Mouse (Mus musculus) intestine, embryonic 16.5 days (tissue): Measurements from ENCODE around the gene Abhd16b. TPM values are rescaled to one million over a fixed set of nuclear protein-coding genes. Genes with fewer than 3 reads are reported as not detected.

Experiments used
- ATAC-seq: fragments of 200-750 bp; cut with Nextera tagmentation; 2 replicates; pipeline ENCODE4 v1.8.0; 2017; ENCODE audit warnings: moderate TSS enrichment, moderate library complexity
- H3K27ac ChIP-seq: fragments of 300-500 bp; sonication (generic); 2 replicates; pipeline ENCODE4 v1.5.1; 2014; ENCODE audit warnings: mild to moderate bottlenecking, low read length
- H3K27me3 ChIP-seq: fragments of 300-500 bp; sonication (generic); replicated peaks from 2 replicates; pipeline ENCODE4 v1.6.1; 2014; ENCODE audit warnings: low read length, control low read depth, mixed read lengths; ENCODE audit not compliant: control insufficient read depth, insufficient read depth
- H3K36me3 ChIP-seq: fragments of 300-500 bp; sonication (generic); 2 replicates; pipeline ENCODE4 v1.6.1; 2014; ENCODE audit warnings: low read length, control low read depth; ENCODE audit not compliant: control insufficient read depth, insufficient read depth
- H3K4me1 ChIP-seq: fragments of 300-500 bp; sonication (generic); 2 replicates; pipeline ENCODE4 v1.6.1; 2014; ENCODE audit warnings: low read length, control low read depth, mixed read lengths; ENCODE audit not compliant: control insufficient read depth, insufficient read depth
- H3K4me2 ChIP-seq: fragments of 300-500 bp; sonication (generic); 2 replicates; pipeline ENCODE4 v1.6.1; 2014; ENCODE audit warnings: low read depth, low read length, control low read depth
- H3K4me3 ChIP-seq: fragments of 300-500 bp; sonication (generic); 2 replicates; pipeline ENCODE4 v1.5.1; 2014; ENCODE audit warnings: mild to moderate bottlenecking, low read length
- H3K9ac ChIP-seq: fragments of 300-500 bp; sonication (generic); 2 replicates; pipeline ENCODE4 v1.6.1; 2014; ENCODE audit warnings: low read depth, low read length
- H3K9me3 ChIP-seq: fragments of 300-500 bp; sonication (generic); 2 replicates; pipeline ENCODE4 v1.6.1; 2016; ENCODE audit warnings: low read length, control low read depth; ENCODE audit not compliant: control insufficient read depth
- WGBS: fragments of 180-500 bp; shearing (Covaris S2); extraction: QIAGEN DNeasy Blood & Tissue Kit; methylation state at CpG from one replicate; pipeline ENCODE4 v1.1.7; 2014; 5-methylcytosine and 5-hydroxymethylcytosine counted together
- polyA plus RNA-seq: library from polyadenylated mRNA; unstranded; fragments of >200 nt; fragmentation: Nextera tagmentation; extraction: Ambion mirVana; gene quantifications from 2 replicates; pipeline ENCODE4 v1.2.1, GENCODE M21; 2015

Abhd16b gene
- polyA plus RNA-seq, 1 experiment from 2014 or later = 0.10 TPM

DNA sequence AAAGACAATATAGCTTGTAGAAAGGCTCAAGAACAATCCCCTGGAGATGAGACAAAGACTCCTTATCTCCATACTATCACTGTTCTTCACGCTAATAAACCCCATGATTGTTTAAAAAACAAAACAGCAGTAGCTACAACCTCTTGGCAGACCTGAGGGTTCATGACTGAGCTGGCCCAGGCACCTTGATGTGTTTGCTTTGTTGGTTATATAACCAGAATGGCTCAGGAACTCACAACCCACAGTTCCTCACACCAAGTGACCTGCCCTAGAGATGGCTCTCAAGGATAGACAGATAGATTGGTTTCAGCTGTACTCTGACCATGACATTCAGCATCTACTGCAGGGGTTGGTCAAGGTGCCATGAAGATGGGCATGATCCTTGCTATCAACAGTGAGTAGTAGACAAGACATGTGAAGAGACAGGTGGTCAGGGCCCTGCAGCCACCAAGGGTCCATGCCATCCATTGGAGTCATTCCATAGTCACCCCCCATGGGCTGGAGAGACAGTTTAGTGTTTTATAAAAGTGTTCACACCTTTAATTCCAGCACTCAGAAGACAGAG is 31.4 kb upstream of the Abhd16b start:
- no peak overlapping the region for H3K27ac ChIP-seq
- no peak overlapping the region for H3K4me2 ChIP-seq
- H3K27me3 ChIP-seq = peaks cover 20% of the 10 kb centered on the region
- H3K4me1 ChIP-seq = 0 out of 2 replicates have a peak, but pooled peaks cover 6% of the 10 kb centered on the region
- no peak for ATAC-seq
- no peaks in the 10 kb centered on the region for H3K9me3 ChIP-seq
- H3K9ac ChIP-seq = no peak overlapping the region
- 91% methylated on average over 1 of the region's 1 CpGs for WGBS
- no peak overlapping the region for H3K4me3 ChIP-seq
- H3K36me3 ChIP-seq = no peaks in the 10 kb centered on the region

DNA sequence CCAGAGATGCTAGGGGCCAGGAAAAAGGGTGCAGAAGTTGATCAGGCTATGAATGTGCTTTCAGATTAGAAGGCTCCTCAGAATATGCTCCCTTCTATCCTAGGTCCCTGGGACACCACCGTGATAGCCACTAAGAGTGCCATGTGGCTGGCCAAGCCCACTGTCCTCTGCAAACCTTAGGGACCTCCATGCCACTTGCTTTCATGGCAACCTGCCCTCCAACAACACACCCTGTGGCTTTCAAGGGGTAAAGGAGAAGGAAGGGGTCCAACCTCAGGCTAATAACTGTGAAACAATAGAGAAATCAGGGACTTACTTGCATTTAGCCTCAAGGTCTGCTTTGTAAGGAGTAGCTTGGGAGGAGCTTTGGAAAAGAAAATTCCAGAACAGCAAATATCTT is 30.4 kb upstream of the Abhd16b start:
- Histone ChIP-seq H3K9ac (no peak overlapping the region), H3K36me3 (no peaks in the 10 kb centered on the region), H3K4me2 (no peak overlapping the region), H3K27me3 (peaks cover 20% of the 10 kb centered on the region), H3K4me3 (no peak overlapping the region), H3K4me1 (0 out of 2 replicates have a peak, but pooled peaks cover 6% of the 10 kb centered on the region), H3K27ac (no peak overlapping the region), H3K9me3 (no peaks in the 10 kb centered on the region)
- WGBS = 77% methylated on average over 1 of the region's 1 CpGs
- no peak for ATAC-seq

DNA sequence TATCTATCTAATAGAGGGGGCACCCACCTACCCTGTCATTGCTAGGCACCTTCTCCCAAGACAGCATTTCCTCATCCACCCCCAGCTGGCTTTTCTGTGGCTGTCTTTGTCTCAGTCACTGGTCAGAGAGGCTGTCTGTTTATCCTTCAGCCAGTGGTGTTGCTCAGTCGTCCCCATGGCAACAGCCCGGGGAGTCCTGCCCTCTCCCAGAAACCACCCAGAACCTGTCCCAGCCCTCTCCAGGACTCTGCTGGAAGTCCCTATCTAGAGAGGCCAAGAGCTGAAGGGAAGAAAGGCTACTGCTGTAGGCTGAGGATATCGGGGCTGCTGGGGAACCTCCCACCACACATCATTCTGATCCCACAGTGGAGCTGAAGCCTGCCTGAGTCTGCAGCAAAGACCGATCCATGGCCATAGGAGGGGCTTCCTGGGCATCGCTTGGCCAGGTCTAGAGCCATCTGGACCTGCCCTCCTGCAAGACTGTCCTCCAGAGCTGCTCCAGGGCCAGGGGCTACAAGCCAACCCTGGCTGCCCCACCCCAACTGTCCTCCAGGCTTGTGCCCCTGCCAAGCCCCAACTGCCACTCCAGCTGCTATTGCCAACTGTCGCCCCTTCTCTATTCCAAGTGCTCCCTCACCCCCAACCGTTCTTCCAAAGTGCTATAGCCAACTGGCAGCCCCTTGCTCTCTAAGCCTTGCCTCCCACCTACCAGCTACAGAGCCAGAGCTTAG is 29.8 kb upstream of the Abhd16b start:
- 40% methylated on average over 7 of the region's 7 CpGs for WGBS
- ATAC-seq = no peak
- no peak overlapping the region for H3K4me2 ChIP-seq

DNA sequence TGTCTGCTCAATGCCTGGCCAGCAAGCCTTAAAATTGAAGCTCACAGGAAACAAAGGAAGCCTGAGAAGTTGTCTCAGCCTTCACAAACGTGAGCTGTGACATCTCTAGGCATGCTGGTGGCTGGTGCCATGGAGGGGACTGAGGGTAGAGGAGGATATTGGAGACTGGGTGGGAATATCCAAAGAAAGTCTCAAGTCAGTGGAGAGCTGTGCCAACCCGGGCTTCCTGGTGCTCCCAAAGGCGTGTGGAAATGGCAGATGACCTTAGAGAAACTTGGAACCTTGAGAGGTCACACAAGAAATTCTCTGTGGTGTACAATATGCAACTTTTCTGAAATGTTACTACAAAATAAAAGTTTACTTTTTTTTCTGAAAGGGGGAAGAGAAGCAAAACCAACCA is 27.6 kb upstream of the Abhd16b start:
- Histone ChIP-seq H3K9me3 (no peaks in the 10 kb centered on the region), H3K4me2 (no peak overlapping the region), H3K27ac (no peak overlapping the region), H3K27me3 (peaks cover 7% of the 10 kb centered on the region; the same call in 1 of the 2 replicates), H3K4me3 (no peak overlapping the region), H3K9ac (no peak overlapping the region), H3K4me1 (peaks cover 2% of the 10 kb centered on the region; the same call in 1 of the 2 replicates), H3K36me3 (no peaks in the 10 kb centered on the region)
- 61% methylated on average over 3 of the region's 3 CpGs for WGBS
- ATAC-seq = no peak

More for the DNA sequence above, 29.8 kb upstream of the Abhd16b start:
- Histone ChIP-seq H3K4me3 (no peak overlapping the region), H3K9ac (no peak overlapping the region), H3K36me3 (no peaks in the 10 kb centered on the region), H3K9me3 (no peaks in the 10 kb centered on the region), H3K27me3 (peaks cover 20% of the 10 kb centered on the region), H3K27ac (no peak overlapping the region), H3K4me1 (0 out of 2 replicates have a peak, but pooled peaks cover 4% of the 10 kb centered on the region)

DNA sequence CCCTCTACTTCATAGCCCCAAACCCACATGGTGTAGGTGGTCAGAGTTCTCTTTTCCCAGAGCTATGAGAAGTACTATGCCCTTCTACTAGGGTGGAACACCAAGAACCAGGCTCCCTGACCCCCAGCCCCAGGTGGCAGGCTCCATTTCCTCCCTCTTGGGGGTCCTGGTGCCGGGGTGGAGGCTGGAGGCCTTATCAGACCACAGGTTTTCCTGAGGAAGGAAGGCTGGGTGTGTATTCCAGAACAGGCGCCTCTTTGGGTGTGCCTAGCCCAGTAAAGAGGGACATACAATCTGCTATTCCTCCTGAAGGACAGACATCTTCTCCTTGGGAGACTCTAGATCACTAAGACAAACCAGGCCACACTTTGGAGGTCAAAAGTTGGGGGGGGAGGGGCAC is 22.7 kb upstream of the Abhd16b start:
- Histone ChIP-seq H3K4me3 (no peak overlapping the region), H3K27ac (no peak overlapping the region), H3K9me3 (no peaks in the 10 kb centered on the region), H3K4me2 (no peak overlapping the region), H3K4me1 (peaks cover 11% of the 10 kb centered on the region; the same call in 1 of the 2 replicates), H3K36me3 (no peaks in the 10 kb centered on the region), H3K27me3 (no peaks in the 10 kb centered on the region), H3K9ac (no peak overlapping the region)
- WGBS = 63% methylated on average over 2 of the region's 2 CpGs
- no peak for ATAC-seq

DNA sequence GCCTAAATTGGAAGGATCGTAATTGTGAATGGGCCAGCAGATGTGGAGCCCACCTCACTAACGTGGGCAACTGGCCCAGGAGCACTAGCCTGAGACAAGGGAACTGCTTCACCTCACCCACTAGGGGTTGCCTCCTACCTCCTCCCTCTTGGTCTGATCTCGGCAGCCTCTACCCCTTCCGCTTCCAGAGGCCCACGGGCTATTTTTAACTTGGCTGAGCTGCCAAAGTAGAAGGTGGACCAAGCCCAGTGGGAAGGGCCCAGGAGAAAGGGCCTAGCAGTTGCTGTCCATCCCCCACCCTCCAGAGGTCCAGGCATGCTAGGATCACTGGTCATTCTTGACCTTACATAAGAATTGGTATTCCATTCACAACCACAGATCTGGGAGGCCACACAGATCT is 21.8 kb upstream of the Abhd16b start:
- no peak overlapping the region for H3K27ac ChIP-seq
- H3K9me3 ChIP-seq = no peaks in the 10 kb centered on the region
- no peaks in the 10 kb centered on the region for H3K27me3 ChIP-seq
- no peak overlapping the region for H3K4me2 ChIP-seq
- ATAC-seq = no peak
- no peak overlapping the region for H3K4me3 ChIP-seq
- peaks cover 11% of the 10 kb centered on the region; the same call in 1 of the 2 replicates for H3K4me1 ChIP-seq
- H3K9ac ChIP-seq = no peak overlapping the region
- WGBS = 62% methylated on average over 5 of the region's 5 CpGs
- H3K36me3 ChIP-seq = no peaks in the 10 kb centered on the region

DNA sequence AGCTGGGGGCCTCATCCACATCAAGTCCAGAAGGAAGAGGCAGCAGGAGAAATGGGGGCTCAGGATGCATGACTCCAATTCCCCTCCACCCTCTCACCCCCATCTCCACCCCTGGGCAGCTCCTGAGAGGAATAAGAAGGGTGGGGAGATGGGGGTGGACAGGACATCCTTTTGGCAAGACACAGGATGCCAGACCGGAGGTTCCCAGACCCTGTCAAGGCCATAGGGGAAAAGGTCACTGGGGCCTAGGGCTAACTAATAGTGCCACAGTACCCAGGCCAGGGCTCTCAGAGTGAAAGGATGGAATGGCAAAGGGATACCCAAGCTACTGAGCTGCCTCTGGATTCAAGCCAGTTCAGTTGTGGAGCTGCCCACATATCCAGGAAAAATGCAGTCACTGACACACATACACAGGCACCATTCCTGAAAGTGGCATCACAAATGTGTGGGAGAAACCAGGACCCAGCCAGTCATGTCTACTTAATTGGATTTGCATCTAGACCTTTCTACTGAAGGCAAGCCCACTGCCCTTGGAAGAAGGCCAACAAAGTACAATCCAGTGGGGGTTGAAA is 20.7 kb upstream of the Abhd16b start:
- Histone ChIP-seq H3K4me2 (no peak overlapping the region), H3K4me1 (peaks cover 11% of the 10 kb centered on the region; the same call in 1 of the 2 replicates), H3K9ac (no peak overlapping the region), H3K27ac (no peak overlapping the region), H3K27me3 (no peaks in the 10 kb centered on the region), H3K36me3 (no peaks in the 10 kb centered on the region), H3K9me3 (no peaks in the 10 kb centered on the region), H3K4me3 (no peak overlapping the region)
- WGBS = 68% methylated on average over 1 of the region's 1 CpGs
- ATAC-seq = no peak

DNA sequence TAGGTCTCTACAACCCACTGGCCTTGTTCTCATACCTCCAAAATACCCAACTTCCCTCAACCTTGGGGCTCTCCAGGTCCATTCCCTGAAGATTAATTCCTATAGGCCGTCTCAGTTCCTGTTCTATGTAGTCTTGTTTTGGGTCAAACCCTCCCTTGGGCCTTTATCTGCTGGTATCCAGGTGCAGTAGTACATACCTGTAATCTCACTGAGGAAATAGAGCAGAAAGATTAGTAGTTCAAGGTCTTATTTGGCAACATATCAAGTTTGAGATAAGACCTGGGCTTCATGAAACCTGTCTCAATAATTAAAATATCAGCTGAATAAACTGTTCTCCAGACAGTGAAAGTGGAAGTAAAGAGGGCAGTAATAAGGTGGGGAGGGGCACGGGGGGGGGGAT is 9.9 kb upstream of the Abhd16b start:
- peak overlapping the region; percentile 9; the same call in 1 of the 2 replicates for H3K4me2 ChIP-seq
- 35% methylated on average over 2 of the region's 2 CpGs for WGBS

DNA sequence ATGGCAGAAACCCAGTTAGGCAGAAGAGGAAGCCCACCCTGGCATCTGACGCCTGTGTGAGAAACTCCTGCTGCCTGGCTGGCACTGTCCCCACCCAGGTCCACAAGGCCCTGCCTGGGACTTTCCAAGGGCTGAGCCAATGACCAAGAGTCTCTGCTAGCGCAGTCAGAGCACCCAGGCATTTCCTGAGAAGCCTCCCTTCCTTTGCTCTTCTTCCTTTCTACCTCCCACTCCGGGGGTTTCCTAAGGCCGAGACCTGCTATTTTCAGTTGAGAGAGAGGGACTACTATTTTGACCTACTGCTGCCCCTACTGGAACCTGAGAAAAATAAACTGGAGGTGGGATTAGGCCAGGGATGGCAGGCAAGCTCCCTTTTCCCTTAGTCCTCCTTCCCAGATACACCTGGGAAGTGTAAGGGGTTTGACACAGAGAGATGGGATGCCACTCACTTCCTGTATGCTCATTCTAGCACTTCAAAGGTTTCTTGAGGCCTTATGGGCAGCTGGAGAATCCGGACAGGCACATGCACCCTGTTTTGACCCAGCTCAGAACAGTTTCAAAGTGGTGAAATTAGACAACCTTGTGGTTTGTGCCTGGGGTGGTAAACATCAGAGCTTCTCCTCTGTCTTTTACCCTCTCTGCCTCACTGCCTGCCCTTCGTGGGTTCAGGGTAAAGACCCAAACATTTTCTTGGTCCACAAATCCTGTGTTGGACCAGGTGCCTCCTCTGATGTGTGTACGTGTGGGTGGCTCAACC is 9.3 kb upstream of the Abhd16b start:
- no peaks in the 10 kb centered on the region for H3K36me3 ChIP-seq
- no peak overlapping the region for H3K4me3 ChIP-seq
- 31% methylated on average over 7 of the region's 7 CpGs for WGBS
- H3K9ac ChIP-seq = peak overlapping the region; percentile 48; the same call in 1 of the 2 replicates
- H3K4me1 ChIP-seq = peaks cover 20% of the 10 kb centered on the region
- H3K9me3 ChIP-seq = no peaks in the 10 kb centered on the region
- peak overlapping the region; percentile 9; the same call in 1 of the 2 replicates for H3K4me2 ChIP-seq
- peak; percentile 73 for ATAC-seq
- no peaks in the 10 kb centered on the region for H3K27me3 ChIP-seq
- H3K27ac ChIP-seq = peak overlapping the region; percentile 51

More for the DNA sequence above, 9.9 kb upstream of the Abhd16b start:
- Histone ChIP-seq H3K4me3 (no peak overlapping the region), H3K9me3 (no peaks in the 10 kb centered on the region), H3K9ac (no peak overlapping the region; the same call in 1 of the 2 replicates), H3K27ac (no peak overlapping the region), H3K27me3 (no peaks in the 10 kb centered on the region), H3K4me1 (peaks cover 20% of the 10 kb centered on the region), H3K36me3 (no peaks in the 10 kb centered on the region)
- ATAC-seq = peak; percentile 51; the same call in 1 of the 2 replicates
